Mouse (Mus musculus): ENCODE data around the gene Zxdc.

Gene Zxdc

GRCm38 (mm10) chr6:90374647-90375046 is 5.4 kb downstream of the Zxdc start:
- DNase-seq (ENCODE audit: low read depth, low spot score): no peak

- no peak for DNase-seq (ENCODE audit: low read depth, low spot score)
Measured at GRCm38 (mm10) chr6:90377708-90378107, 8.4 kb downstream of the Zxdc start.

GRCm38 (mm10) chr6:90381465-90381864 is 12.2 kb downstream of the Zxdc start:
- DNase-seq (ENCODE audit: low read depth, low spot score): no peak

DNA sequence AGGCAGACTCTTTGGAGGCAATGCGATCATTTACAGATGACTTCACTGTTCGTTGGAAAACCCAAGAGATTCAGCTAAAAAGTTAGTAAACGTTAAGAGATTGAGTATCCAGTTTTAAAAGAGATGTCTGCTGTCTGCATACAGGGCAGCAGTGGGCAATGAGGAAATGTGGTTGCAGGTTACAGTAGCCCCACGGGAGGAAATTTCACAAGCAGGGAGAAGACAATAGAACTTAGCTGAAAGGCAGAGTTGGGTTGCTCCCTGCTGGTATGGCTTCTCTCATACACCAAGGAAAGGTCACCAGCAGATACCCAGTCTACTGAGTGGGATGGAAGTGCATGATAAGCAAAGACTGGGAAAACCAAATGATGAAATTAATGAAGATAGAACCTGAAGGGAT is 21.3 kb downstream of the Zxdc start:
- no peak for DNase-seq (ENCODE audit: low read depth, low spot score)

- no peak for DNase-seq (ENCODE audit: low read depth, low spot score)
Measured at GRCm38 (mm10) chr6:90393948-90394347, 24.7 kb downstream of the Zxdc start.

GRCm38 (mm10) chr6:90395751-90396150 is 26.5 kb downstream of the Zxdc start:
- DNase-seq (ENCODE audit: low read depth, low spot score): no peak

GRCm38 (mm10) chr6:90397291-90397690 is 28.0 kb downstream of the Zxdc start:
- no peak for DNase-seq (ENCODE audit: low read depth, low spot score)

DNA sequence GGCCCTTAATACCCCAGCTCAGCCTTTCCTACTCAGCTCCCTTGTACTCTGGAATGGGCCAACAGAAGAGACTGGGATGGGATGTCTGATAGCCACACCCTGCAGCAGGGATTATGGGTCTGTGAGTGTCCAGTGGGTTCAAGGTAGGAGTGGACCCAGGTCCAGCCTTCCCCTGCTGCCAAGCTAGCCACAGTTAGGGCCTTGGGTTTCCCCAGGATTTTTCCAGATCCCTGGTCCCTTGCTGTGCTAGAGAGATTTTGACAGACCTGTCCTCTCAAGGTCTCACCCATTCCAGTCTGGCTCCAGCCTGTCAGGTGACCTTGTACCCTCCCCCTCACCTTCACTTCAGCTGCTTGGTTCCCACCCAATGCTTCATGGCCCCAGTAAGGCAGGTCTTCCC is 39.3 kb downstream of the Zxdc start:
- DNase-seq (ENCODE audit: low read depth, low spot score): no peak

DNA sequence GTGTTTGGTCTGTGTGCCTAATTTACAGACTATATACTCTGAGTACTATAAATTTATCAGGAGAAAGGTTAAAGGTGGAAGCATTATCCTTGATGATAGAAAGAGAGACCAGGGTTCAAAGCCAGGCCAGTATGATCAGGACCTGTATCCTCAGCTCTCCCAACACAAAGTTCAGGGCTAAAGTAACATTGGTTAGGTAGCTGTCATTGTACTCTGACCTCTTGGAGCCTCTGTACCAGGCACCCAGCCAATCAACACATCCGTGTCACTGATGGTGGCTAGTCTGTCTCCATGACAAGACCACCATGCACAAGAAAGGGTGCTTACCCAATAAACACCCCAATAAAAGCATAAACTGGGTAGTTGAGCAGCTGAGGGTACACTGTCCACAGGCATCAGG is 41.7 kb downstream of the Zxdc start:
- no peak for DNase-seq (ENCODE audit: low read depth, low spot score)

DNA sequence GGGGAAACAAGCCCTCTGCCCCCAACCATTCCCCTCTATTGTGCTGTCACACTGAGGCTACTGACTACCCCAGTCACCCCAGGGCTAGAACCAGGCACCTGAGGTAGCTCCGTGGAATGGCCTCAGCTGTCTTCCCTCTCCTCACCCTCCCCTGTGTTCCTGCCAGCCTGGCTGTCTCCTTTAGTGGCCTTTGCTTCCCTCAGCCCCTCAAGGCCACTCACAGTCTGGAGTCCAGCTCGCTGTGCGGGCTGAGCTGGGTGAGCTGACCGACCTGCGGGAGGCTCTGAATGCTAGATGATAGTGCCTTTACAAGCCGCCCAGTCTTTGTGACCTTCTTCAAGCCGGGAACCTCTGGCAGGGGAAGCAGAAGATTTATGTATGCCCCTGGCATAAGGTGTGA is 42.6 kb downstream of the Zxdc start:
- DNase-seq (ENCODE audit: low read depth, low spot score): no peak

DNA sequence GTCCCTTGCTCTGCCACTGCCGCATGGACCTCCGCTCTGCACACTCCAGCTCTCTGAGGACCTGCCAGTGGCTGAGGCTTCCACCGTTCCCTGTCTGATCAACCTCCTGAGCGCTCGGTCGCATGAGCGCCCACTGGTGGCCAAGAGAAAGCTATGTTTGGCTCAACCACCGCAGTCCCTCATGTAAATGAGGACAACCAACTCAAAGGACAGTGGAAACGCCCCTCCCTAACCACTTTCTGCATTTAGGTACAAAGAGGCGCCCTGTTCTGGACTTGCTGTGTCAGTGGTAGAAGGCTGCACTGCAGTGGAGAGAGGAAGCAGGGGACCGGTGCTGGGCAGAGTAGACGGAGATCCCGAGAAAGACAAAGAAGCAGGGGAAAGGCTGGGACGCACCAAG is 53.3 kb downstream of the Zxdc start:
- peak; percentile 53 for DNase-seq (ENCODE audit: low read depth, low spot score)

- no peak for DNase-seq (ENCODE audit: low read depth, low spot score)
Measured at GRCm38 (mm10) chr6:90425361-90425760, 56.1 kb downstream of the Zxdc start.

- no peak for DNase-seq (ENCODE audit: low read depth, low spot score)
Measured at GRCm38 (mm10) chr6:90426003-90426402, 56.7 kb downstream of the Zxdc start.

- peak; percentile 30 for DNase-seq (ENCODE audit: low read depth, low spot score)
Measured at GRCm38 (mm10) chr6:90428380-90428974, 59.2 kb downstream of the Zxdc start, which contains the start of gene Cfap100. TSS of gene Cfap100 (minus strand) at chr6:90428797.

DNA sequence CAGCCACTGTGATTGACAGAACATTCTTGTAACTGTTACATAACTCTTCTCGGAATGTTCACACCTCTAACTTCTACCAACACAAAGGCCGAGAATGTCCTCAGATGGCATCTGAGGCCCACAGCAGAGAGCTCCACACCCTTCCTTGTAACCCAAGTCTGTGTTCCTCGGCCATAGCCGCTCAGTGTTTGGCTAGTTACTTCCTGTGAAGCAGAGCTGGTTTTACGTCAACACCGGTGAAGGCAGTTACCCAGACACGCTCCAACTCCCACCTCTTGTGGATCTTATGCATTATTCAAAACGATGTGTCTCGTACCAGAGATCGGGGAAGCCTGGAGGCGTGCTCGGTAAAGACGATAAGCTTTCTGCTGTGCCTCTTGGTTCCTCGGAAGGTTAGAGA is 60.6 kb downstream of the Zxdc start:
- DNase-seq (ENCODE audit: low read depth, low spot score): no peak

- no peak for DNase-seq (ENCODE audit: low read depth, low spot score)
Measured at GRCm38 (mm10) chr6:90431487-90431886, 62.2 kb downstream of the Zxdc start.

DNA sequence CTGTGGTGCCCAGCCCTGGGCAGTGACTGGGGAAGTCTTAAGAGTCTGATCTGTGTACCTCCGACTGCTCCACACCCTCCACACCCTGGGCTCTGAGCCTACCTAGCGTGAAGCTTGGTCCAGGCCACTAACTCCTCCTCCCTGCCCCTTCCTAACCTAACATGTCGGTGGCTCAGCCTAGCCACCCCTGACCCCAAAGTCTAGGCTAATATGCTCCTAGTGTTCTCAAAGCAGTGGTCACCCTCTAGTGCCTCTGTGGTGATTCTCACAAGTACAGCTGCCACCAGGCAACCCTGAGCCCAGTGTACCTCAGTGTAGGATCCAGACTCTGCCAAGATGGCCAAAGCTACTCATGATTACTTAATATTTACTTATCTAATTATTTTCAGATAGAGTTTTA is 65.4 kb downstream of the Zxdc start:
- no peak for DNase-seq (ENCODE audit: low read depth, low spot score)

GRCm38 (mm10) chr6:90435195-90435618 is 65.9 kb downstream of the Zxdc start:
- no peak for DNase-seq (ENCODE audit: low read depth, low spot score)

- DNase-seq (ENCODE audit: low read depth, low spot score): no peak
Measured at GRCm38 (mm10) chr6:90436192-90436907, 67.1 kb downstream of the Zxdc start.

GRCm38 (mm10) chr6:90437041-90437440 is 67.7 kb downstream of the Zxdc start:
- no peak for DNase-seq (ENCODE audit: low read depth, low spot score)

- no peak for DNase-seq (ENCODE audit: low read depth, low spot score)
Measured at GRCm38 (mm10) chr6:90446883-90447282, 77.6 kb downstream of the Zxdc start.

GRCm38 (mm10) chr6:90450179-90450578 is 80.9 kb downstream of the Zxdc start:
- peak; percentile 46 for DNase-seq (ENCODE audit: low read depth, low spot score)

DNA sequence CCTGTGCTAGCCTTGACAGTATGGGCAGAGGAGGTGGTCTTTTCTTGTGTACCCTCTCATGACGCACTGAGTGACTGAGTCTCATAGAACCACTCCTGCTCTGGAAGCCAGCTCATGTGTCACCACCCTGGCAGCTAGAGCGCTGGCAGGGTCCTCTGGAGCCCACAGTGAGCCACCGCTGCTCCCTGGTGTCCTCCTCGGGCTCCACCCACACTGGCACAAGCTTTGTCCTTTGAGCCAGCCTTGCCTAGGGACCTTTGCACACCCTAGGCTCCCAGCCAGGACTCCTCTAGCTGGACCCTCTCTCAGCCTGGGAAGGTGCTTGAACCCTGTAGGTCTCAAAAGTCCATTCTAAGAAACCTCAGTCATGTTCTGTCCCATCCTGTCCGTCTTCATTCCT is 81.4 kb downstream of the Zxdc start:
- no peak for DNase-seq (ENCODE audit: low read depth, low spot score)

All from retina, postnatal 7 days (tissue).